Mouse (Mus musculus): ENCODE data around the gene Dppa3.

DNA sequence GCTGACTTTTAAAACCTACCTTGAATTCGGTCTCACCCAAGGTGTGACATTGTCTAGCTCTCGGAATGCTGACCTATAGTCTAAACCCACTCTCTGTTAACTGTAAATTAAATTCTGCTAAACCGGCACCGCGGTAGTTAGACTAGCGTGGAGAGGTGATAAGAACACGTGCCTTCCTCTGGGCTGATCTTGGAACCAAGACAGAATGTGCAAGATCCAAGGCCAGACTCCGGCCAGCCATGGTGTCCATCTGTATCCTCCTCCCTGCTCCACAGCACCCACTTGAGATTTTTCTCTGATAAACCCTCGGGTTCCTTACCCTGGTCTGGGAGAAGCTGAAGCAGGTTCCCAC, 16.9 kb upstream of the Dppa3 start:
- no peak for TF ChIP-seq CTCF (IDR thresholded peaks at IDR 0.05)
- no peak for TF ChIP-seq POLR2A (IDR thresholded peaks at IDR 0.05; ENCODE audit: insufficient read depth, low read depth, low read length)

Data from heart, adult 2 months (tissue).